Mouse (Mus musculus) ES-E14 (cell line): ENCODE data around the gene Ccl11.

Experiments used
- CHD2 ChIP-seq: IDR thresholded peaks from 2 replicates; pipeline ENCODE4 v1.6.1; 2014; ENCODE audit warnings: mild to moderate bottlenecking, low read depth, low read length, inconsistent platforms
- HCFC1 ChIP-seq: IDR thresholded peaks from 2 replicates; pipeline ENCODE4 v1.6.1; 2012; ENCODE audit warnings: low read length, inconsistent platforms, borderline replicate concordance; ENCODE audit not compliant: insufficient read depth
- MAFK ChIP-seq: IDR thresholded peaks from 2 replicates; pipeline ENCODE4 v1.6.1; 2014; ENCODE audit warnings: mild to moderate bottlenecking, low read depth, low read length, inconsistent platforms; ENCODE audit not compliant: insufficient read depth
- ZC3H11A ChIP-seq: IDR thresholded peaks from 2 replicates; pipeline ENCODE4 v1.6.1; 2012; ENCODE audit warnings: low read depth, mild to moderate bottlenecking, inconsistent platforms, low read length, borderline replicate concordance
- ZNF384 ChIP-seq: IDR thresholded peaks from 2 replicates; pipeline ENCODE4 v1.6.1; 2012; ENCODE audit warnings: low read depth, low read length, inconsistent platforms

DNA sequence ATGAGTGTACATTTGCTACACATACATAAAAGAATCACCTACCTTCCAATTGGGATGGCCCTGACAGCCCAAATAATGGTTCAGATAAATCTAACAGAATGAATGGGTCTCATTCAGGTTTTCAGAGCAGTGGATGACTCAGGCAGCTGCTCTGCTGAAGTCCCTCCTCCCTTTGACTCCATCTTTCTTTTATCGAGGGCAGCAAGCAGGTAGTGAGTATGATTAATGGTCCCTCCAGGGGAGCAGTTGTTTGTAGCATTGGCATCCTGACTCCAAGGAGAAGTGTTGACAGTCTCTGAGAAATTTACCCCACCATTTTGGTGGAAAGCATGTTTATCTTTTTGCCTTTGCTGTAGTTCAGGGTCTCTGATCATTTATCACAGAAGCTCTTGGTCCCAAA is 43.9 kb upstream of the Ccl11 start:
- TF ChIP-seq CHD2 (no peak), HCFC1 (no peak), ZNF384 (no peak), ZC3H11A (no peak), MAFK (no peak)
